Mouse (Mus musculus) splenic B cell, adult 2 months (primary cell): ENCODE measurements around the gene Gm10024.
"Not testable (repeated sequence)": the region's sequence is repeated elsewhere in the genome, so short reads cannot be mapped to it uniquely, and the experiment has no call there.

Source experiments
- DNase-seq: peaks from one replicate; pipeline ENCODE4 v3.0.0-alpha.2; 2011; ENCODE audit warnings: low read depth, low spot score
- H3K27me3 ChIP-seq: 2 replicates; pipeline ENCODE4 v1.6.1; 2012; ENCODE audit warnings: mild to moderate bottlenecking, low read length, moderate library complexity, mixed read lengths; ENCODE audit not compliant: control insufficient read depth, poor library complexity, insufficient read depth, severe bottlenecking
- H3K36me3 ChIP-seq: 2 replicates; pipeline ENCODE4 v1.6.1; 2012; ENCODE audit warnings: mild to moderate bottlenecking, low read length, moderate library complexity, mixed read lengths; ENCODE audit not compliant: control insufficient read depth, poor library complexity, insufficient read depth, severe bottlenecking

Gm10024 gene

GRCm38 (mm10) chr10:77759582-77759981 lies 48.3 kb downstream of the Gm10024 start, which contains the start of gene Gm3233:
Gm3233 (minus strand) TSS chr10:77759682.
- not testable (repeated sequence) for H3K27me3 ChIP-seq, DNase-seq, H3K36me3 ChIP-seq
